Mouse (Mus musculus) E14TG2a.4 (cell line): ENCODE results near the gene Atp13a1.

ENCODE experiments used
- CTCF ChIP-seq: conservative IDR thresholded peaks from 2 replicates; pipeline ENCODE4 v1.5.1; 2014; ENCODE audit warnings: low read length
- NANOG ChIP-seq: IDR thresholded peaks from 2 replicates; pipeline ENCODE4 v1.6.1; 2014; ENCODE audit warnings: borderline replicate concordance, low read length, mixed read lengths
- POU5F1 ChIP-seq: IDR thresholded peaks from 2 replicates; pipeline ENCODE4 v1.6.1; 2014; ENCODE audit warnings: low read length, borderline replicate concordance

- TF ChIP-seq CTCF (no peak), NANOG (no peak), POU5F1 (no peak)
These were observed 24.4 kb downstream of the Atp13a1 start for GRCm38 (mm10) chr8:69815396-69815795.
